Mouse (Mus musculus) layer of hippocampus, postnatal 10 days (tissue): ENCODE measurements around the gene Mvb12b. TPM values are rescaled to one million over a fixed set of nuclear protein-coding genes. Genes with fewer than 3 reads are reported as not detected.

Experiments used
- DNase-seq, 2 experiments: peaks; one replicate each; pipeline ENCODE4 v3.0.0; 2021; ENCODE audit warnings: low spot score in 2 of 2
- total RNA-seq, 2 experiments: library from RNA; stranded (reverse); gene quantifications; 2 replicates each; pipeline ENCODE4 v1.2.3; 2021

Mvb12b gene
- total RNA-seq, 2 experiments from 2014 or later = 114 to 115 TPM

DNA sequence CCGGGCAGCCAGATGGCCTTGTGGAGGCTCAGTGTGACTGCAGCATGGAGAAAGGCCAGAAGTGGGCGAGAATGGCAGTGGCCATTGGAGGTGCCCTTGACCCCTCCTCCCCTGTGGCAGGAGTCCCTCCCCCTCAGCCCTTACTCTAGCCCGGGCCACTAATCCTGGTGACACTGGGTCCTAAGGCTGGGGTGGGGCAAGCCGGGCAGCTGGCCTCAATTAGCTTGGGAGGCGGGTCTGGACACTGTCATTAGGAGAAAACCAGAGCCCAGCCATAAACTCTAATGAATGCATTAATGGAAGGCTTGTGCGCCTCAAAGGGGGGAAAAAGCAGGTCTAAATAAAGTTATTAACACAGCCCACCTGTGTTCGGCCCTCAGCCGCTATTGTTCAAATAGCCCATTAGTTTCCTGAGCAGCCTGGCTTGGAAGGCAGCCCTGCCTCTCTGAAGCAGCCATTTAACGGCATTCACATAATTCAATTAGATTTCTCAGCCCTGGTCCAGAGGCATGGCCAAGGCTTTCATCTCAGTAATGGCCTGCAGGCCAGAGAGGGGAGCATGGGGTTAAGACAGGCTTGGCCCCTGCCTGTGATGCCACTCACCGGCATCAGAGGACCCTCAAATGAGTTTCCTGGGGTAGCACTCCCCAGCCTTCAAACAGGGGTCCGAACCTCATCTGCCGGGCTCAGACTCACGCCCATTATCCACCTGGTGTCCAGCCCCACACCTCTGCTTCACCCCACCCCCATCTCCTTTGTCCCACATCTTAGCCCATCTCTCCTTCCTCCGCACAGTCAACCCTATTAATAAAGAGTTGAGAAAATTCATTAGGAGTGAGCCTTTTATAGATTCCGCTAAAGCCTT, 186.9 kb downstream of the Mvb12b start:
- DNase-seq = no peak

DNA sequence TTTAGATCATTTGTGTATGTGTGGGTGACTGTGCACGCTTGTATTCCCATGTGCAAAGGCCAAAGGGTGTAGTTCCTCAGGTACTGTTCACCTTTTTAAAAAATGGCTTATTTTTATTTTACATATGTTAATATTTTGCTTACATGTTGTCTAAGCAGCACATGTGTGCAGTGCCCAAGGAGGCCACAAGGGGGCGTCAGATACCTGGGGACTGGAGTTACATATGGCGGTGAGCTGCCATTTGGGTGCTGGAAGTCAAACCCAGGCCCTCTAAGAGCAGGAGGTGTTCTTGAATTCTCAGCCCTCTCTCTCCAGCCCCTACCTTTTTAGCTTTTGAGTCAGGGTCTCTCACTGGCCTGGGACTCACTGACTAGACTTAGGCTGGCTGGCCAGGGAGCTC, 188.8 kb downstream of the Mvb12b start:
- DNase-seq = no peak

DNA sequence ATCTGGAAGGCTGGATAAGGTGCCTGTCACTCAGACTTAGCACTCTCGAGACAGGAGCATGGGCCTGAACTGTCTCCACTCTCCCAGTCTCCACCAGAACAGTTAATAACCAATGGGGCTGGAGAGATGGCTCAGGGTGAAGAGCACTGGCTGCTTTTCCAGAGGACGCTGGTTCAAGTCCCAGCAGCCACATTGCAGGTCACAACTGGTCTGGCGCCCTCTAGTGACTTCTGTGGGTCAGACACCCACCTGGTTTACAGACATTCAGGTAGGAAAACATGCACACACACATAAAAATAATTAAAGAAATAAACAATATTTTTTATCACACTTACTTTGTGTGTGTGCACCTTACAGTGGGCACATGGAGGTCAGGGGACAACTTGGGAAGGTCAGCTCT, 191.3 kb downstream of the Mvb12b start:
- DNase-seq = no peak

DNA sequence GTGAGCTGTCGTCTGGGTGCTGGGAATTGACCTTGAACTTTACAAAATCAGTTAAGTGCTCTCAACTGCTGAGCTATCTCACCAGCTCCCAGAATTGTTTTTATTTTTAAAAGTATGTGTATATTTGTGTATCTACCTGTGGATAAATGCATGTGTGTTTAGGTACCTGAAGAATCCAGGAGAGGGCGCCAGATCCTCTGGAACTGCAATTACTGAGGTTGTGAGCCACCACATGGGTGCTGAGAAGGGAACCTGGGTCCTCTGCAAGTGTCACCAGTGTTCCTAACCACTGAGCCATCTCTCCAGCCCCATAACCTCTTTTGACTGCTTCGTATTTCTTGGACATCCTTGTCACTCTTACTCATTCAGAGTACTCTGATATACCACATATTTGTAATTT, 193.8 kb downstream of the Mvb12b start:
- no peak for DNase-seq

DNA sequence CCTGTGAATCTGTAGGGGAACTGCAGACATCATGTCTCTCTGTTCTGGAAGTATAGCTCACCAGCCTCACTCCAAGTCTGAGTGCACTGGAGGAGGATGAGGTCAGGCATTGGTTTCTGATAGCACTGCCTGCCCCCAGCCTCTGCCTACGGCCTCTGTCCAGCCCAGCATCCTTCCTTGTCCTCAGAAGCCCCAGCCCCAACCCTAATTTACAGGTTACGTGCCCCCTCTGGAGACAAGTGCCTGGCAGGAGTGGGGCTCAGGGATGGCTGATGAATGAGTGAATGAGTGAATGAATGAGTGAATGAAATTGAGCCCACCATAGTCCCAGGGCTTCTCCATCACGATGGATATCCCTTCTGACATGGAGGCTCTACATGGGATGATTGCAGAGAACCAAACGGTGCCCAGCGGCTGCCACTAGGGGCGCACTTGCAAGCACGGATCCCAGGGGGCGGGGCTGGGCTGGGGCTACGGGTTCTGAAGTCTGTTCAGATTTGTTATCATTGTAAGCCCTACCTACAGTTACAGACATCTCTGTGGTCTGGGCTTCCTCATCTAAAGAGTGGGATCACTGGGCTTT, 197.8 kb downstream of the Mvb12b start:
- peak; percentile 67 to 68 for DNase-seq

DNA sequence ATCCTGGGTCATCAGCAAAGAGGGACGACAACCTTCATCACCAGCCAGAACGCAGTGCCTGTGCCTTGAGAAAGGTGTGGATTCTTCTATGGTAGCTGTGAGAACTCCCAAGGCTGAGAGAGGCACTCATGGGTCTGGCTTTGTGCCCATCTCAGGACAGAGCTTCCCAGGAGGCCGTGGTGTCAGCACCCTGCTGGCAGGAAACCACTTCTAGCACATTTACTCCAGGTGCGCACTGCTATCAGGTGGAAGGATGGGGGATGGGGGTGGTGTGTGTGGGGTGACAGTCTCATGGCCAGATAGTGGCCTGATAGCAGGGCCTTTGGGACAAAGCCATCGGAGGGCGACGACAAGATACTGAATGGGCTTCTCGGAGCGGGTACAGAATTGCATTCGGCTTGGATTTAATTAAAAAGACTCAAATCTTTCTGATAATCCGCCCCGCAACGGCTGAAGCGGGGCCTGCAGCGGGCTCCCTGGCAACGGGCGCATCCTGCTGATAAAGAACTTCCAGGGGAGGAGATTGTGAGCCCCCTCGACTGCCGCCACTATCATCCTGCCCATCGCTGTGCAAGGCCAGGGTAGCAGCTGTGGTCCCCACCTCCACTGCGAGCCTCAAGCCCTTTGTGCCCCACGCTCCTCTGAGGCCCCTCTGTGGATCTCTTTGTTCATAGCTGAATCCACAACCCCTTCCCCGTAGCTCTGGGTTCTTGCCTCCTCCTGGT, 198.4 kb downstream of the Mvb12b start:
- DNase-seq = peak; percentile 27 to 36

DNA sequence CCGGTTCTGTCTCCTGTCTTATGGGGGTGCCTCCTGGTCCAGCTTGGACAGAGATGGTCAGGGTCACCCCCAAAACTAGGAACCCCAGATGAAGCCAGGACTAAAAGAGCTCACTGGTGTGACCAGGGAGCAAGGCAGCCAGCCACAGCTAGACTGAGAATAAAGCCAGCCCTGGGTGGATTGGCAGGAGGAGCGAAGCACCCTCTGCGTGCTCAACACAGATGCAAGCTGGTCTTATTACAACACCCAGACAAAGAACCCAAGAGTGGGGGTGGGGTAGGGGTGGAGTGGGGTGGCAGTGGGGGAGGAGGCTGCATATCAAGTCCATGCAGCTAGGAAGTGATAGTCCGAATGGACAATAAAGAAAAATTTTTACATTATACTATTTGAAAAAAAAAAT, 204.2 kb downstream of the Mvb12b start:
- no peak for DNase-seq

DNA sequence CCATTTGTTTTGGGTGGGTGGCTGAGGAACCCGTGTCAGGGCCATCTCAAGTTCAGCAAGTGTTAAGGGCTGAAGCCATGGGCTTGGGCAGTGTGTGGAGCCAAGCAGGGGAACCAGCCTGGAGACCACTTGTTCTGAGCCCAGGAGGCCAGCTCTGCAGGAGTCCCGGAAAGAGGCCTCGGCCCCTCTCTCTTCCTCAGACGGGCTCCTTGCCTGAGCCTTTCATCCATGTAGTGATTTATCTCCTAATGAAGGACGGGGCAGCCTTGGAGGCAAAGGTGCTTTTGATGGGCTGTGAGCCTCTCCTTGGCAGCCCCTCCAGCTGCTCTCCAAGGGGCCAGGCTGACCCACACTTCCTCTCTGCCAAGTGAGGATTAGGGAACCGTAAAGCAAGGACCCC, 204.7 kb downstream of the Mvb12b start:
- DNase-seq = no peak

DNA sequence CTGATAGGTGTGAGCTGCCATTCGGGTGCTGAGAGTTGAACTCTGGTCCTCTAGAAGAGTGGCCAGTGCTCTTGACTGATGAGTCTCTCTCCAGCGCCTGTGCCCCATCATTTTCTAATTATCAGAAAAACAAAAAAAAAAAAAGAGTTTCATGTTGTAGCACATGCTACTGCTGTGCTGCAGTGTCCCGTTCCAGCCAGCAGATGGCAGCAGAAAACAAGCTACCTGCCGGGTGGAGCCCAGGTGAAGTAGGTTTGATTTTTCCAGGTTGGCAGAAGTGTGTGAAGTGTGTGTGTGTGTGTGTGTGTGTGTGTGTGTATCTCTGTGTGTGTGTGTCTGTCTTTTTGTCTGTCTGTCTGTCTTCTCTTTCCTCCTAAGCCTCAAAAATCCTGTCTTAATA, 205.5 kb downstream of the Mvb12b start:
- peak; percentile 70 to 77 for DNase-seq

Other genes with a start within 250 kb of the Mvb12b start
- gene Lmx1b, start 247.4 kb downstream of the Mvb12b start, total RNA-seq = under 1 TPM in 1 of 2 experiments, not detected in 1; 0.27 TPM